ENCODE assay signal across 8 mouse cellular contexts in genomic region chr7:142386621-142387201, GRCm38 (mm10). TPM values are rescaled to one million over a fixed set of nuclear protein-coding genes. Genes with fewer than 3 reads are reported as not detected.
DNase-seq lines count a peak whose midpoint lies in the region; ATAC-seq and TF ChIP-seq lines count a peak whose summit lies in the region.

No protein-coding gene starts in this region.

- H3K9ac ChIP-seq in neural tube, embryonic 11.5 days (ENCODE audit: low read length) = peak overlapping the region; percentile 75
- peak overlapping the region; percentile 96 for H3K9ac ChIP-seq in heart, embryonic 13.5 days
- peak overlapping the region; percentile 79 for H3K9ac ChIP-seq in limb, embryonic 12.5 days (replicated peaks)
- H3K9ac ChIP-seq in neural tube, embryonic 13.5 days = peak overlapping the region; percentile 89

- DNase-seq in neural tube, embryonic 11.5 days (ENCODE audit: low spot score) = no peak
- DNase-seq in neural tube, embryonic 10.5 days (ENCODE audit: extremely low spot score, low spot score) = no peak
- DNase-seq in frontal cortex, postnatal 14 days (ENCODE audit: low spot score in 2 of 2) = no peak

- ATAC-seq in neural tube, embryonic 11.5 days (ENCODE audit: insufficient read depth, low FRiP score, low TSS enrichment) = no peak
- 0 out of 2 replicates have a peak, but pooled peaks have one; percentile 7 for ATAC-seq in heart, embryonic 13.5 days (ENCODE audit: extremely low read depth, insufficient number of reproducible peaks, low FRiP score, low TSS enrichment)
- no peak for ATAC-seq in limb, embryonic 12.5 days (ENCODE audit: insufficient number of reproducible peaks, insufficient read depth, low FRiP score, low TSS enrichment, low read depth)
- no peak for ATAC-seq in neural tube, embryonic 13.5 days (ENCODE audit: low read depth)
- ATAC-seq in activated CD4-positive, CD25-positive, alpha-beta regulatory T cell, adult 4 months = no peak

- peaks cover 8% of the 10 kb centered on the region; the same call in 1 of the 2 replicates for H3K4me1 ChIP-seq in neural tube, embryonic 11.5 days (ENCODE audit: control insufficient read depth, insufficient read depth, low read length)
- H3K4me1 ChIP-seq in bone marrow macrophage, adult 2 months (ENCODE audit: control insufficient read depth, insufficient read depth, low read length) = peaks cover 46% of the 10 kb centered on the region
- peaks cover 25% of the 10 kb centered on the region for H3K4me1 ChIP-seq in heart, embryonic 13.5 days
- peaks cover 16% of the 10 kb centered on the region for H3K4me1 ChIP-seq in limb, embryonic 12.5 days (replicated peaks)
- H3K4me1 ChIP-seq in neural tube, embryonic 13.5 days (replicated peaks) = peaks cover 19% of the 10 kb centered on the region

- peak overlapping the region; percentile 68 for H3K4me3 ChIP-seq in neural tube, embryonic 11.5 days (ENCODE audit: low read depth, low read length)
- H3K4me3 ChIP-seq in bone marrow macrophage, adult 2 months (ENCODE audit: insufficient read depth, low read length) = peak overlapping the region; percentile 84
- H3K4me3 ChIP-seq in heart, embryonic 13.5 days = peak overlapping the region; percentile 94
- peak overlapping the region; percentile 80 for H3K4me3 ChIP-seq in limb, embryonic 12.5 days (replicated peaks)
- peak overlapping the region; percentile 92 for H3K4me3 ChIP-seq in neural tube, embryonic 13.5 days

- no peak for TF ChIP-seq CTCF in bone marrow macrophage, adult 2 months (IDR thresholded peaks at IDR 0.05; ENCODE audit: low read depth, low read length)

- 69% methylated on average over 6 of the region's 6 CpGs for WGBS in neural tube, embryonic 11.5 days
- 45% methylated on average over 6 of the region's 6 CpGs for WGBS in heart, embryonic 13.5 days
- 69% methylated on average over 6 of the region's 6 CpGs for WGBS in limb, embryonic 12.5 days
- 62% methylated on average over 6 of the region's 6 CpGs for WGBS in neural tube, embryonic 13.5 days

- no peaks in the 10 kb centered on the region for H3K9me3 ChIP-seq in neural tube, embryonic 11.5 days (ENCODE audit: control insufficient read depth, low read length)
- no peaks in the 10 kb centered on the region for H3K9me3 ChIP-seq in heart, embryonic 13.5 days
- no peaks in the 10 kb centered on the region for H3K9me3 ChIP-seq in limb, embryonic 12.5 days
- no peaks in the 10 kb centered on the region for H3K9me3 ChIP-seq in neural tube, embryonic 13.5 days

- peak overlapping the region; percentile 87 for H3K4me2 ChIP-seq in neural tube, embryonic 11.5 days (ENCODE audit: low read depth)
- H3K4me2 ChIP-seq in heart, embryonic 13.5 days = peak overlapping the region; percentile 97
- peak overlapping the region; percentile 80 for H3K4me2 ChIP-seq in limb, embryonic 12.5 days
- H3K4me2 ChIP-seq in neural tube, embryonic 13.5 days = peak overlapping the region; percentile 95

- no peaks in the 10 kb centered on the region for H3K27me3 ChIP-seq in neural tube, embryonic 11.5 days (ENCODE audit: control insufficient read depth, insufficient read depth, low read length)
- no peaks in the 10 kb centered on the region for H3K27me3 ChIP-seq in heart, embryonic 13.5 days (replicated peaks)
- H3K27me3 ChIP-seq in limb, embryonic 12.5 days = no peaks in the 10 kb centered on the region
- H3K27me3 ChIP-seq in neural tube, embryonic 13.5 days = no peaks in the 10 kb centered on the region

- H3K36me3 ChIP-seq in neural tube, embryonic 11.5 days (ENCODE audit: control insufficient read depth, insufficient read depth, low read length) = no peaks in the 10 kb centered on the region
- peaks cover 39% of the 10 kb centered on the region for H3K36me3 ChIP-seq in heart, embryonic 13.5 days
- peaks cover 39% of the 10 kb centered on the region for H3K36me3 ChIP-seq in limb, embryonic 12.5 days
- H3K36me3 ChIP-seq in neural tube, embryonic 13.5 days = peaks cover 40% of the 10 kb centered on the region

- H3K27ac ChIP-seq in neural tube, embryonic 11.5 days (ENCODE audit: low read depth, low read length) = no peak overlapping the region
- peak overlapping the region; percentile 93 for H3K27ac ChIP-seq in bone marrow macrophage, adult 2 months (ENCODE audit: insufficient read depth, low read depth, low read length)
- peak overlapping the region; percentile 92 for H3K27ac ChIP-seq in heart, embryonic 13.5 days (replicated peaks)
- no peak overlapping the region for H3K27ac ChIP-seq in limb, embryonic 12.5 days
- H3K27ac ChIP-seq in neural tube, embryonic 13.5 days (replicated peaks) = peak overlapping the region; percentile 76; the same call in 1 of the 2 replicates

- TF ChIP-seq POLR2A in bone marrow macrophage, adult 2 months (IDR thresholded peaks at IDR 0.05; ENCODE audit: borderline replicate concordance, low read depth, low read length) = no peak

RNA-seq across cellular contexts. Expression of gene Ctsd, which starts 1.1 kb away (rescaled TPM):
- 176 and 189 TPM in 2 replicates for polyA plus RNA-seq in neural tube, embryonic 11.5 days (2014; fragmentation: Nextera tagmentation; extraction: Ambion mirVana)
- polyA plus RNA-seq in bone marrow macrophage, adult 2 months (2012; ENCODE audit: insufficient read depth, insufficient read length, missing spikeins) = 2,800 and 3,060 TPM in 2 replicates
- 443 and 485 TPM in 2 replicates for polyA plus RNA-seq in heart, embryonic 13.5 days (2015; fragmentation: Nextera tagmentation; extraction: Ambion mirVana)
- polyA plus RNA-seq in limb, embryonic 12.5 days (2016; fragmentation: Nextera tagmentation; extraction: Ambion mirVana) = 135 and 145 TPM in 2 replicates
- 282 and 288 TPM in 2 replicates for polyA plus RNA-seq in neural tube, embryonic 13.5 days (2015; fragmentation: Nextera tagmentation; extraction: Ambion mirVana)
- polyA plus RNA-seq in activated CD4-positive, CD25-positive, alpha-beta regulatory T cell, adult 4 months (2017; shearing (Covaris generic)) = 100 to 1,000 TPM; 287 to 288 TPM

RNA-seq across cellular contexts. Expression of gene Gm49369, which starts 4.2 kb away (rescaled TPM):
- not detected in 2 replicates for polyA plus RNA-seq in neural tube, embryonic 11.5 days (2014; fragmentation: Nextera tagmentation; extraction: Ambion mirVana)
- polyA plus RNA-seq in bone marrow macrophage, adult 2 months (2012; ENCODE audit: insufficient read depth, insufficient read length, missing spikeins) = 1.1 TPM in 1 of 2 replicates, not detected in the other
- 2.3 TPM in 1 of 2 replicates, not detected in the other for polyA plus RNA-seq in heart, embryonic 13.5 days (2015; fragmentation: Nextera tagmentation; extraction: Ambion mirVana)
- polyA plus RNA-seq in limb, embryonic 12.5 days (2016; fragmentation: Nextera tagmentation; extraction: Ambion mirVana) = 0.63 and 3.4 TPM in 2 replicates
- polyA plus RNA-seq in neural tube, embryonic 13.5 days (2015; fragmentation: Nextera tagmentation; extraction: Ambion mirVana) = 1.9 TPM in 1 of 2 replicates, not detected in the other
- not detected for polyA plus RNA-seq in activated CD4-positive, CD25-positive, alpha-beta regulatory T cell, adult 4 months (2017; shearing (Covaris generic))

RNA-seq across cellular contexts. Expression of gene Ifitm10, which starts 13.2 kb away (rescaled TPM):
- polyA plus RNA-seq in neural tube, embryonic 11.5 days (2014; fragmentation: Nextera tagmentation; extraction: Ambion mirVana) = not detected in 2 replicates
- 0.59 TPM in 1 of 2 replicates, not detected in the other for polyA plus RNA-seq in bone marrow macrophage, adult 2 months (2012; ENCODE audit: insufficient read depth, insufficient read length, missing spikeins)
- 6.5 and 7.5 TPM in 2 replicates for polyA plus RNA-seq in heart, embryonic 13.5 days (2015; fragmentation: Nextera tagmentation; extraction: Ambion mirVana)
- polyA plus RNA-seq in limb, embryonic 12.5 days (2016; fragmentation: Nextera tagmentation; extraction: Ambion mirVana) = 0.27 and 0.33 TPM in 2 replicates
- 2.5 and 3.0 TPM in 2 replicates for polyA plus RNA-seq in neural tube, embryonic 13.5 days (2015; fragmentation: Nextera tagmentation; extraction: Ambion mirVana)
- 1 to 10 TPM; 1.9 to 2.5 TPM for polyA plus RNA-seq in activated CD4-positive, CD25-positive, alpha-beta regulatory T cell, adult 4 months (2017; shearing (Covaris generic))

RNA-seq across cellular contexts. Expression of gene Syt8, which starts 47.9 kb away (rescaled TPM):
- polyA plus RNA-seq in neural tube, embryonic 11.5 days (2014; fragmentation: Nextera tagmentation; extraction: Ambion mirVana) = not detected in 2 replicates
- 5.6 TPM in 2 replicates for polyA plus RNA-seq in bone marrow macrophage, adult 2 months (2012; ENCODE audit: insufficient read depth, insufficient read length, missing spikeins)
- polyA plus RNA-seq in heart, embryonic 13.5 days (2015; fragmentation: Nextera tagmentation; extraction: Ambion mirVana) = 0.19 and 0.41 TPM in 2 replicates
- polyA plus RNA-seq in limb, embryonic 12.5 days (2016; fragmentation: Nextera tagmentation; extraction: Ambion mirVana) = 0.60 TPM in 1 of 2 replicates, not detected in the other
- 0.39 TPM in 1 of 2 replicates, not detected in the other for polyA plus RNA-seq in neural tube, embryonic 13.5 days (2015; fragmentation: Nextera tagmentation; extraction: Ambion mirVana)
- polyA plus RNA-seq in activated CD4-positive, CD25-positive, alpha-beta regulatory T cell, adult 4 months (2017; shearing (Covaris generic)) = not detected

RNA-seq across cellular contexts. Expression of gene Tnni2, which starts 54.9 kb away (rescaled TPM):
- polyA plus RNA-seq in neural tube, embryonic 11.5 days (2014; fragmentation: Nextera tagmentation; extraction: Ambion mirVana) = 2.1 and 3.5 TPM in 2 replicates
- polyA plus RNA-seq in bone marrow macrophage, adult 2 months (2012; ENCODE audit: insufficient read depth, insufficient read length, missing spikeins) = 10.2 and 13.8 TPM in 2 replicates
- polyA plus RNA-seq in heart, embryonic 13.5 days (2015; fragmentation: Nextera tagmentation; extraction: Ambion mirVana) = 34.8 and 41.9 TPM in 2 replicates
- polyA plus RNA-seq in limb, embryonic 12.5 days (2016; fragmentation: Nextera tagmentation; extraction: Ambion mirVana) = 14.4 and 15.3 TPM in 2 replicates
- polyA plus RNA-seq in neural tube, embryonic 13.5 days (2015; fragmentation: Nextera tagmentation; extraction: Ambion mirVana) = 2.2 and 8.9 TPM in 2 replicates
- polyA plus RNA-seq in activated CD4-positive, CD25-positive, alpha-beta regulatory T cell, adult 4 months (2017; shearing (Covaris generic)) = not detected

Comparison
In these comparisons a context has a peak if more than half of its experiments do, and no peak if none do; other contexts are left out.
1. H3K27ac ChIP-seq: peak in bone marrow macrophage, adult 2 months (single experiment), heart, embryonic 13.5 days (single experiment) and neural tube, embryonic 13.5 days (single experiment); none in neural tube, embryonic 11.5 days (single experiment) and limb, embryonic 12.5 days (single experiment).
2. Peak in every context shown above with its lines, with median percentiles within 50 percentile points of each other: H3K4me2 ChIP-seq, H3K4me3 ChIP-seq and H3K9ac ChIP-seq.